Mouse (Mus musculus) CH12.LX (cell line): ENCODE results near the gene Gm26741. TPM values are rescaled to one million over a fixed set of nuclear protein-coding genes. Genes with fewer than 3 reads are reported as not detected.

ENCODE experiments used
- DNase-seq: peaks from one replicate; pipeline ENCODE4 v3.0.0-alpha.2; 2013; ENCODE audit errors: extremely low read depth
- H3K27ac ChIP-seq: 2 replicates; pipeline ENCODE4 v1.5.1; 2012; ENCODE audit warnings: low read depth, mild to moderate bottlenecking, control low read depth, moderate library complexity; ENCODE audit not compliant: insufficient read depth
- H3K27me3 ChIP-seq: replicated peaks from 2 replicates; pipeline ENCODE3; 2012; ENCODE audit warnings: inconsistent platforms
- H3K36me3 ChIP-seq, 2 experiments: replicated peaks in 1 of 2; 2 replicates each; pipeline versions ENCODE3 to v1.6.1; 2012; ENCODE audit warnings: inconsistent platforms in 1 of 2, low read length in 1 of 2, mild to moderate bottlenecking in 1 of 2, mixed read lengths in 1 of 2, moderate library complexity in 1 of 2; ENCODE audit not compliant: control insufficient read depth in 1 of 2, insufficient read depth in 1 of 2
- H3K4me1 ChIP-seq, 2 experiments: 2 replicates each; pipeline ENCODE4 v1.6.1; 2012; ENCODE audit warnings: inconsistent platforms in 1 of 2, moderate library complexity in 1 of 2; ENCODE audit not compliant: insufficient read depth in 2 of 2, control insufficient read depth in 1 of 2
- H3K4me2 ChIP-seq: 2 replicates; pipeline ENCODE4 v1.6.1; 2012; ENCODE audit warnings: low read depth, mild to moderate bottlenecking, control low read depth; ENCODE audit not compliant: poor library complexity, insufficient read depth, severe bottlenecking
- H3K4me3 ChIP-seq, 3 experiments: fragments of 150-350 bp in 1 of 3; sonication (generic) in 1 of 3; replicated peaks in 1 of 3; 2 replicates each; pipeline versions ENCODE3 to v1.5.1; 2011 to 2012; ENCODE audit warnings: low read depth in 2 of 3, low read length in 2 of 3, mild to moderate bottlenecking in 2 of 3, moderate library complexity in 2 of 3, control low read depth in 1 of 3, improper control_type of control experiment in 1 of 3, inconsistent platforms in 1 of 3, mixed read lengths in 1 of 3; ENCODE audit not compliant: poor library complexity in 1 of 3
- H3K79me2 ChIP-seq: replicated peaks from 2 replicates; pipeline ENCODE4 v1.6.1; 2012; ENCODE audit warnings: mild to moderate bottlenecking, moderate library complexity; ENCODE audit not compliant: control insufficient read depth, poor library complexity, insufficient read depth, severe bottlenecking; ENCODE audit errors: extremely low read depth
- H3K9ac ChIP-seq: 2 replicates; pipeline ENCODE4 v1.6.1; 2012; ENCODE audit warnings: low read depth, mild to moderate bottlenecking, control low read depth, moderate library complexity; ENCODE audit not compliant: insufficient read depth
- H3K9me3 ChIP-seq: replicated peaks from 2 replicates; pipeline ENCODE3; 2012; ENCODE audit warnings: low read length, inconsistent platforms, mixed read lengths
- CHD2 ChIP-seq: IDR thresholded peaks from 2 replicates; pipeline ENCODE4 v1.6.1; 2011; ENCODE audit warnings: low read length, improper control_type of control experiment
- E2F4 ChIP-seq: IDR thresholded peaks from 2 replicates; pipeline ENCODE4 v1.6.1; 2011; ENCODE audit warnings: low read depth, low read length, improper control_type of control experiment; ENCODE audit not compliant: insufficient replicate concordance
- EP300 ChIP-seq: IDR thresholded peaks from 2 replicates; pipeline ENCODE4 v1.6.1; 2011; ENCODE audit warnings: low read length, improper control_type of control experiment
- MAZ ChIP-seq: IDR thresholded peaks from 2 replicates; pipeline ENCODE4 v1.6.1; 2012; ENCODE audit warnings: low read depth, mild to moderate bottlenecking, inconsistent platforms, low read length, improper control_type of control experiment, moderate library complexity
- MEF2A ChIP-seq: IDR thresholded peaks from 2 replicates; pipeline ENCODE4 v1.6.1; 2014; ENCODE audit warnings: low read depth, mild to moderate bottlenecking, inconsistent platforms, low read length, improper control_type of control experiment, borderline replicate concordance
- MXI1 ChIP-seq: IDR thresholded peaks from 2 replicates; pipeline ENCODE4 v1.6.1; 2011; ENCODE audit warnings: mild to moderate bottlenecking, low read depth, low read length, improper control_type of control experiment
- NRF1 ChIP-seq: IDR thresholded peaks from 2 replicates; pipeline ENCODE4 v1.6.1; 2014; ENCODE audit warnings: low read depth, mild to moderate bottlenecking, inconsistent platforms, low read length, improper control_type of control experiment, moderate library complexity
- POLR2AphosphoS2 ChIP-seq: IDR thresholded peaks from 2 replicates; pipeline ENCODE4 v1.6.1; 2011; ENCODE audit warnings: low read depth, low read length, improper control_type of control experiment
- SIN3A ChIP-seq: IDR thresholded peaks from 2 replicates; pipeline ENCODE4 v1.6.1; 2012; ENCODE audit warnings: low read length, improper control_type of control experiment, inconsistent platforms
- SMC3 ChIP-seq: IDR thresholded peaks from 2 replicates; pipeline ENCODE4 v1.6.1; 2011; ENCODE audit warnings: low read depth, low read length, improper control_type of control experiment
- UBTF ChIP-seq: IDR thresholded peaks from 2 replicates; pipeline ENCODE4 v1.6.1; 2012; ENCODE audit warnings: low read depth, mild to moderate bottlenecking, inconsistent platforms, low read length, improper control_type of control experiment, moderate library complexity
- USF1 ChIP-seq: IDR thresholded peaks from 2 replicates; pipeline ENCODE4 v1.6.1; 2014; ENCODE audit warnings: low read depth, mild to moderate bottlenecking, inconsistent platforms, low read length, improper control_type of control experiment
- USF2 ChIP-seq: conservative IDR thresholded peaks from 2 replicates; pipeline ENCODE4 v1.6.1; 2011; ENCODE audit warnings: low read depth, low read length, improper control_type of control experiment
- ZKSCAN1 ChIP-seq: IDR thresholded peaks from 2 replicates; pipeline ENCODE4 v1.6.1; 2012; ENCODE audit warnings: low read depth, inconsistent platforms, low read length, improper control_type of control experiment, borderline replicate concordance
- ZMIZ1 ChIP-seq: IDR thresholded peaks from 2 replicates; pipeline ENCODE4 v1.6.1; 2012; ENCODE audit warnings: low read depth, mild to moderate bottlenecking, inconsistent platforms, low read length, improper control_type of control experiment
- dilution Hi-C: fragments of 300-500 bp; cut with MboI; formaldehyde crosslinking; loops from 2 replicates; pipeline ENCODE4 v1.14.3; 2020; ENCODE audit warnings: low sequenced_read_pairs; ENCODE audit not compliant: extremely low pct_unique_long_range_greater_than_20kb, extremely low pct_ligation_motif_present
- in situ Hi-C: fragments of 300-500 bp; cut with MboI; formaldehyde crosslinking; loops from 3 replicates; pipeline ENCODE4 v1.14.3; 2019; ENCODE audit warnings: low sequenced_read_pairs, low pct_ligation_motif_present, low pct_unique_long_range_greater_than_20kb, mixed read lengths
- polyA plus RNA-seq: library from polyadenylated mRNA; unstranded; fragments of >175 nt; gene quantifications from 2 replicates; pipeline ENCODE4 v1.2.1, GENCODE M21; 2012; ENCODE audit warnings: low read depth; ENCODE audit not compliant: insufficient read length
- total RNA-seq, 2 experiments: library from RNA; depleted of rRNA; stranded (reverse); fragments of 300-350 nt in 1 of 2; fragments of >200 nt in 1 of 2; gene quantifications; 2 replicates each; pipeline ENCODE4 v1.2.3; 2012 to 2014

Gm26741 gene
- total and polyA plus RNA-seq, 3 experiments = not detected

DNA sequence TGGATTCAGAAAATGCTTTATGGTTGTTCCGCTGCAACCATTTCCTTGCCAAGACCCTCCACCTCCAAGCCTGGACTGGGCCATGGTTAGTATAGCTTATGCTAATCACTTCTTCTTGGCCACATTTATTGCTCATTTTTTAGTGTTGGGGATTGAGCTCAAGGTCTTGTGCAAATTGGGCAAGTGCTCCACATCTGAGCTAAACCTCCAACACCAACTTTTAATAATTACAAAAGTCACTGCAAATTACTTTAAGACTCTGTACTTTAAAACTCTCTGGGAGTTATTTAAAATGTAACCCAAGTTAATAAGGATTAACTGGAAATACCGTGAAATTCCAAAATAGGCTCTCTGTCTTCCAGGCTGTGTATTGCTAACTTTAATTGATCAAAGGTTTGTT is 49.0 kb downstream of the Gm26741 start:
- H3K4me2 ChIP-seq = no peak overlapping the region
- H3K4me1 ChIP-seq = no peaks in the 10 kb centered on the region
- TF ChIP-seq UBTF (no peak), ZKSCAN1 (no peak), MAZ (no peak), SIN3A (no peak), CHD2 (no peak), ZMIZ1 (no peak), MXI1 (no peak), EP300 (no peak), POLR2AphosphoS2 (no peak), USF2 (no peak), SMC3 (no peak), MEF2A (no peak), USF1 (no peak), E2F4 (no peak), NRF1 (no peak)
- DNase-seq = no peak
- H3K36me3 ChIP-seq = no peaks in the 10 kb centered on the region
- H3K9me3 ChIP-seq = no peaks in the 10 kb centered on the region
- dilution Hi-C loops = no loop called here
- H3K79me2 ChIP-seq = no peaks in the 10 kb centered on the region
- no peak overlapping the region for H3K27ac ChIP-seq
- in situ Hi-C loops = no loop called here
- H3K4me3 ChIP-seq = no peak overlapping the region
- H3K27me3 ChIP-seq = no peaks in the 10 kb centered on the region
- no peak overlapping the region for H3K9ac ChIP-seq

Other genes starting within 250 kb of the Gm26741 start
- gene Ros1, start 163.5 kb upstream of the Gm26741 start, total RNA-seq (2012; rRNA removed) = not detected in 2 replicates
- gene Ros1, start 163.5 kb upstream of the Gm26741 start, total RNA-seq (2014; rRNA removed) = not detected in 2 replicates
- not detected in 2 replicates for gene Ros1, start 163.5 kb upstream of the Gm26741 start, polyA plus RNA-seq
- gene Dcbld1, start 125.1 kb upstream of the Gm26741 start, total RNA-seq (2012; rRNA removed) = 0.88 and 0.93 TPM in 2 replicates
- 2.7 and 2.9 TPM in 2 replicates for gene Dcbld1, start 125.1 kb upstream of the Gm26741 start, total RNA-seq (2014; rRNA removed)
- 3.5 TPM in 2 replicates for gene Dcbld1, start 125.1 kb upstream of the Gm26741 start, polyA plus RNA-seq
- gene Gopc, start 23.4 kb downstream of the Gm26741 start, total RNA-seq (2012; rRNA removed) = 9.8 and 10.4 TPM in 2 replicates
- gene Gopc, start 23.4 kb downstream of the Gm26741 start, total RNA-seq (2014; rRNA removed) = 13.1 and 13.3 TPM in 2 replicates
- gene Gopc, start 23.4 kb downstream of the Gm26741 start, polyA plus RNA-seq = 16.6 and 17.6 TPM in 2 replicates
- gene Nepn, start 30.2 kb downstream of the Gm26741 start, total RNA-seq (2012; rRNA removed) = not detected in 2 replicates
- not detected in 2 replicates for gene Nepn, start 30.2 kb downstream of the Gm26741 start, total RNA-seq (2014; rRNA removed)
- 0.14 TPM in 1 of 2 replicates, not detected in the other for gene Nepn, start 30.2 kb downstream of the Gm26741 start, polyA plus RNA-seq
- gene Nus1, start 58.8 kb downstream of the Gm26741 start, total RNA-seq (2012; rRNA removed) = 15.9 and 19.6 TPM in 2 replicates
- gene Nus1, start 58.8 kb downstream of the Gm26741 start, total RNA-seq (2014; rRNA removed) = 27.9 TPM in 2 replicates
- gene Nus1, start 58.8 kb downstream of the Gm26741 start, polyA plus RNA-seq = 51.9 and 60.1 TPM in 2 replicates